In the genomic region with DNA sequence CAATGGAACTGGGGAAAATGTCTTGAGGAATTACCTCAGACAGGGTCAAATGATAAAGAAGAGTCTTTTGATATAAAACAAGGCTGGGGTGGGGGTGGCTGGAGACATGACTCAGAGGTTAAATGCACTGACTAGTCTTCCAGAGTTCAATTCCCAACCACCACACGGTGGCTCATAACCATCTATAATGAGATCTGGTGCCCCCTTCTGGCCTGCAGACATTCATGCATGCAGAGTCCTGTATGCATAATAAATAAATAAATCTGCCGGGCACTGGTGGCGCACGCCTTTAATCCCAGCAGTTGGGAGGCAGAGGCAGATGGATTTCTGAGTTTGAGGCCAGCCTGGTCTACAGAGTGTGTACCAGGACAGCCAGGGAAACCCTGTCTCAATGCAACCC, we compare ENCODE assay signal across 10 mouse cellular contexts. TPM values are rescaled to one million over a fixed set of nuclear protein-coding genes. Genes with fewer than 3 reads are reported as not detected.
DNase-seq lines count a peak whose midpoint lies in the region; TF ChIP-seq lines count a peak whose summit lies in the region.
"Had no signal": no experiment of that assay in that cellular context is flagged by ENCODE, and none has a peak within 500 bp of the region (broad histone marks: within the 10 kb centered on the region; RNA-seq: fewer than 3 reads in every experiment).

No protein-coding gene starts in this region.

- DNase-seq in layer of hippocampus, adult 2 months (ENCODE audit: low spot score in 2 of 2): peak in 1 of 2 experiments; percentile 13
- no peak for DNase-seq in layer of hippocampus, adult 9-10 months (ENCODE audit: low spot score)
- DNase-seq in ES-E14 (ENCODE audit: low read depth, low spot score): no peak
- DNase-seq in adrenal gland, postnatal 25 days: peak; percentile 19
- peak; percentile 40 for DNase-seq in limb, embryonic 10.5 days (ENCODE audit: low spot score)
- DNase-seq in thymus, postnatal 10 days (ENCODE audit: low spot score in 2 of 2): peak; percentile 8 to 38
- DNase-seq in layer of hippocampus, postnatal 36 days: no peak

- H3K36me3 ChIP-seq in ES-E14 (ENCODE audit: control insufficient read depth, insufficient read depth, low read length, poor library complexity, severe bottlenecking): peaks cover 3% of the 10 kb centered on the region; the same call in 1 of the 2 replicates
- H3K36me3 ChIP-seq in limb, embryonic 10.5 days: peaks cover 9% of the 10 kb centered on the region; the same call in 1 of the 2 replicates
- H3K36me3 ChIP-seq: lung, embryonic 15.5 days; stomach, embryonic 15.5 days had no signal

- in situ Hi-C loops in ES-E14 (cut with MboI; ENCODE audit: low sequenced_read_pairs in 2 of 2, unreplicated experiment in 2 of 2): no loop called here

- WGBS in limb, embryonic 10.5 days: 63% methylated on average over 4 of the region's 4 CpGs

- H3K4me3 ChIP-seq in layer of hippocampus, adult 2 months: no peak overlapping the region
- no peak overlapping the region for H3K4me3 ChIP-seq in ES-E14 (ENCODE audit: insufficient read depth in 1 of 2, low read depth in 1 of 2, low read length in 2 of 2, poor library complexity in 1 of 2, severe bottlenecking in 1 of 2)
- H3K4me3 ChIP-seq in limb, embryonic 10.5 days: no peak overlapping the region
- H3K4me3 ChIP-seq: erythroblast, embryonic 14.5 days; lung, embryonic 15.5 days; stomach, embryonic 15.5 days had no signal

- peak; percentile 75 for TF ChIP-seq CTCF in layer of hippocampus, adult 2 months (conservative IDR thresholded peaks at IDR 0.05)

- no peaks in the 10 kb centered on the region for H3K9me3 ChIP-seq in ES-E14 (ENCODE audit: control insufficient read depth, insufficient read depth, low read depth, low read length)
- H3K9me3 ChIP-seq in limb, embryonic 10.5 days (replicated peaks): no peaks in the 10 kb centered on the region
- H3K9me3 ChIP-seq: lung, embryonic 15.5 days; stomach, embryonic 15.5 days had no signal

- no peak overlapping the region for H3K9ac ChIP-seq in ES-E14 (ENCODE audit: insufficient read depth, low read depth, low read length, poor library complexity, severe bottlenecking)
- H3K9ac ChIP-seq: lung, embryonic 15.5 days; stomach, embryonic 15.5 days had no signal

- H3K27ac ChIP-seq in layer of hippocampus, adult 2 months: no peak overlapping the region
- no peak overlapping the region for H3K27ac ChIP-seq in ES-E14 (ENCODE audit: insufficient read depth, low read depth, low read length, poor library complexity, severe bottlenecking)
- no peak overlapping the region for H3K27ac ChIP-seq in limb, embryonic 10.5 days
- H3K27ac ChIP-seq: lung, embryonic 15.5 days; stomach, embryonic 15.5 days had no signal

- peaks cover 3 to 5% of the 10 kb centered on the region in 2 experiments; a peak in 3 of 4 replicates for H3K4me1 ChIP-seq in ES-E14 (ENCODE audit: control insufficient read depth in 2 of 2, insufficient read depth in 2 of 2, low read length in 2 of 2, poor library complexity in 1 of 2)
- peaks cover 5% of the 10 kb centered on the region for H3K4me1 ChIP-seq in limb, embryonic 10.5 days
- H3K4me1 ChIP-seq: stomach, embryonic 15.5 days had no signal

- H3K27me3 ChIP-seq in limb, embryonic 10.5 days (ENCODE audit: low read depth, poor library complexity, severe bottlenecking): no peaks in the 10 kb centered on the region
- H3K27me3 ChIP-seq: lung, embryonic 15.5 days; stomach, embryonic 15.5 days had no signal

TF ChIP-seq in ES-E14, 5 proteins besides CTCF, POLR2A, EP300 and RAD21:
- TF ChIP-seq ZNF384 (IDR thresholded peaks at IDR 0.05; ENCODE audit: low read depth, low read length) (no peak), CHD2 (IDR thresholded peaks at IDR 0.05; ENCODE audit: low read depth, low read length) (no peak), MAFK (IDR thresholded peaks at IDR 0.05; ENCODE audit: insufficient read depth, low read depth, low read length) (no peak), ZC3H11A (IDR thresholded peaks at IDR 0.05; ENCODE audit: borderline replicate concordance, low read depth, low read length) (peak; percentile 26; the same call in 1 of the 2 replicates), HCFC1 (IDR thresholded peaks at IDR 0.05; ENCODE audit: borderline replicate concordance, insufficient read depth, low read length) (no peak)

RNA-seq across cellular contexts. Expression of a gene that starts 4.8 kb away (rescaled TPM):
- 1 to 10 TPM; 3.0 to 5.2 TPM for total RNA-seq in layer of hippocampus, adult 2 months (2021)
- total RNA-seq in ES-E14 (2012; rRNA removed): 8.4 and 16.7 TPM in 2 replicates
- 8.9 and 11.3 TPM in 2 replicates for total RNA-seq in adrenal gland, postnatal 25 days (2021)
- polyA plus RNA-seq in limb, embryonic 10.5 days (2016; fragmentation: Nextera tagmentation; extraction: Ambion mirVana): 14.0 and 15.4 TPM in 2 replicates
- 1 to 10 TPM; 5.0 to 5.3 TPM for total RNA-seq in layer of hippocampus, postnatal 36 days (2021)

RNA-seq across cellular contexts. Expression of a gene that starts 4.9 kb away (rescaled TPM):
- total RNA-seq in layer of hippocampus, adult 2 months (2021): 100 to 1,000 TPM; 171 to 193 TPM
- 793 and 920 TPM in 2 replicates for total RNA-seq in ES-E14 (2012; rRNA removed)
- total RNA-seq in adrenal gland, postnatal 25 days (2021): 277 and 284 TPM in 2 replicates
- 834 and 987 TPM in 2 replicates for polyA plus RNA-seq in limb, embryonic 10.5 days (2016; fragmentation: Nextera tagmentation; extraction: Ambion mirVana)
- 100 to 1,000 TPM; 185 to 188 TPM for total RNA-seq in layer of hippocampus, postnatal 36 days (2021)

RNA-seq across cellular contexts. Expression of a gene that starts 5.0 kb away (rescaled TPM):
- total RNA-seq in layer of hippocampus, adult 2 months (2021): under 1 TPM in 1 of 2 experiments, not detected in 1; 0.59 TPM
- 2.4 and 2.9 TPM in 2 replicates for total RNA-seq in ES-E14 (2012; rRNA removed)
- total RNA-seq in adrenal gland, postnatal 25 days (2021): 1.6 and 2.5 TPM in 2 replicates
- 0.26 TPM in 1 of 2 replicates, not detected in the other for polyA plus RNA-seq in limb, embryonic 10.5 days (2016; fragmentation: Nextera tagmentation; extraction: Ambion mirVana)
- total RNA-seq in layer of hippocampus, postnatal 36 days (2021): under 1 TPM; 0.47 to 0.76 TPM
- polyA plus RNA-seq: erythroblast, embryonic 14.5 days had no signal

RNA-seq across cellular contexts. Expression of a gene that starts 32.9 kb away (rescaled TPM):
- total RNA-seq in layer of hippocampus, adult 2 months (2021): 10 to 100 TPM; 68.9 to 77.9 TPM
- total RNA-seq in ES-E14 (2012; rRNA removed): 147 and 226 TPM in 2 replicates
- total RNA-seq in adrenal gland, postnatal 25 days (2021): 183 and 214 TPM in 2 replicates
- polyA plus RNA-seq in limb, embryonic 10.5 days (2016; fragmentation: Nextera tagmentation; extraction: Ambion mirVana): 138 and 142 TPM in 2 replicates
- 10 to 100 TPM; 78.4 to 84.8 TPM for total RNA-seq in layer of hippocampus, postnatal 36 days (2021)

RNA-seq across cellular contexts. Expression of a gene that starts 37.5 kb away (rescaled TPM):
- total RNA-seq in layer of hippocampus, adult 2 months (2021): not detected
- total RNA-seq in ES-E14 (2012; rRNA removed): 3.4 and 4.6 TPM in 2 replicates
- total RNA-seq in adrenal gland, postnatal 25 days (2021): 4.0 and 4.4 TPM in 2 replicates
- 0.18 and 0.34 TPM in 2 replicates for polyA plus RNA-seq in limb, embryonic 10.5 days (2016; fragmentation: Nextera tagmentation; extraction: Ambion mirVana)
- total RNA-seq in layer of hippocampus, postnatal 36 days (2021): not detected
- polyA plus RNA-seq: erythroblast, embryonic 14.5 days had no signal

Comparison
In these comparisons a context has a peak if more than half of its experiments do, and no peak if none do; other contexts are left out.
1. DNase-seq: peak in adrenal gland, postnatal 25 days (single experiment), limb, embryonic 10.5 days (single experiment) and thymus, postnatal 10 days (2 of 2); none in layer of hippocampus, adult 9-10 months (single experiment), ES-E14 (single experiment) and layer of hippocampus, postnatal 36 days (0 of 2).